Mouse (Mus musculus): ENCODE measurements around the gene Ptpn14. TPM values are rescaled to one million over a fixed set of nuclear protein-coding genes. Genes with fewer than 3 reads are reported as not detected.

The Ptpn14 gene
- polyA plus RNA-seq, 1 experiment from 2014 or later, result 1.5 TPM

- H3K4me2 ChIP-seq (replicated peaks; ENCODE audit: low read depth), result peak overlapping the region; percentile 95
- H3K4me3 ChIP-seq (ENCODE audit: low read depth, low read length), result peak overlapping the region; percentile 76
- H3K4me1 ChIP-seq (replicated peaks; ENCODE audit: control insufficient read depth, insufficient read depth, low read length), result no peaks in the 10 kb centered on the region
- H3K27me3 ChIP-seq (replicated peaks; ENCODE audit: control insufficient read depth, insufficient read depth, low read length), result peaks cover 3% of the 10 kb centered on the region; the same call in 1 of the 2 replicates
- H3K27ac ChIP-seq (ENCODE audit: low read depth, low read length), result peak overlapping the region; percentile 77; the same call in 1 of the 2 replicates
- no peak for TF ChIP-seq CTCF (IDR thresholded peaks at IDR 0.05; ENCODE audit: low read depth)
- H3K9ac ChIP-seq (ENCODE audit: low read depth, low read length), result peak overlapping the region; percentile 59
- ATAC-seq, result no peak
- 2% methylated on average over 15 of the region's 15 CpGs for WGBS
- H3K9me3 ChIP-seq (ENCODE audit: control insufficient read depth), result no peaks in the 10 kb centered on the region
- H3K36me3 ChIP-seq (ENCODE audit: control insufficient read depth, insufficient read depth), result no peaks in the 10 kb centered on the region
These were observed 682 bp downstream of the Ptpn14 start for GRCm38 (mm10) chr1:189728784-189729115.

GRCm38 (mm10) chr1:189729141-189729815, 1.2 kb downstream of the Ptpn14 start:
- Histone ChIP-seq H3K27ac (ENCODE audit: low read depth, low read length) (no peak overlapping the region), H3K4me2 (replicated peaks; ENCODE audit: low read depth) (peak overlapping the region; percentile 95), H3K9me3 (ENCODE audit: control insufficient read depth) (no peaks in the 10 kb centered on the region), H3K4me3 (ENCODE audit: low read depth, low read length) (peak overlapping the region; percentile 76), H3K36me3 (ENCODE audit: control insufficient read depth, insufficient read depth) (no peaks in the 10 kb centered on the region), H3K27me3 (replicated peaks; ENCODE audit: control insufficient read depth, insufficient read depth, low read length) (peaks cover 3% of the 10 kb centered on the region; the same call in 1 of the 2 replicates), H3K4me1 (replicated peaks; ENCODE audit: control insufficient read depth, insufficient read depth, low read length) (no peaks in the 10 kb centered on the region), H3K9ac (ENCODE audit: low read depth, low read length) (peak overlapping the region; percentile 59; the same call in 1 of the 2 replicates)
- ATAC-seq, result no peak
- WGBS, result 26% methylated on average over 17 of the region's 17 CpGs
- no peak for TF ChIP-seq CTCF (IDR thresholded peaks at IDR 0.05; ENCODE audit: low read depth)

GRCm38 (mm10) chr1:189731697-189732096, 3.6 kb downstream of the Ptpn14 start:
- H3K36me3 ChIP-seq (ENCODE audit: control insufficient read depth, insufficient read depth), result no peaks in the 10 kb centered on the region
- 76% methylated on average over 10 of the region's 10 CpGs for WGBS
- no peak overlapping the region for H3K9ac ChIP-seq (ENCODE audit: low read depth, low read length)
- ATAC-seq, result no peak
- TF ChIP-seq CTCF (IDR thresholded peaks at IDR 0.05; ENCODE audit: low read depth), result no peak
- no peak overlapping the region for H3K4me3 ChIP-seq (ENCODE audit: low read depth, low read length)
- no peak overlapping the region for H3K4me2 ChIP-seq (replicated peaks; ENCODE audit: low read depth)
- H3K27ac ChIP-seq (ENCODE audit: low read depth, low read length), result no peak overlapping the region
- peaks cover 3% of the 10 kb centered on the region; the same call in 1 of the 2 replicates for H3K27me3 ChIP-seq (replicated peaks; ENCODE audit: control insufficient read depth, insufficient read depth, low read length)
- no peaks in the 10 kb centered on the region for H3K9me3 ChIP-seq (ENCODE audit: control insufficient read depth)
- no peaks in the 10 kb centered on the region for H3K4me1 ChIP-seq (replicated peaks; ENCODE audit: control insufficient read depth, insufficient read depth, low read length)

- H3K27ac ChIP-seq (ENCODE audit: low read depth, low read length), result no peak overlapping the region
- H3K27me3 ChIP-seq (replicated peaks; ENCODE audit: control insufficient read depth, insufficient read depth, low read length), result peaks cover 3% of the 10 kb centered on the region; the same call in 1 of the 2 replicates
- no peak overlapping the region for H3K4me3 ChIP-seq (ENCODE audit: low read depth, low read length)
- ATAC-seq, result no peak
- 34% methylated on average over 8 of the region's 8 CpGs for WGBS
- H3K9ac ChIP-seq (ENCODE audit: low read depth, low read length), result no peak overlapping the region
- no peaks in the 10 kb centered on the region for H3K9me3 ChIP-seq (ENCODE audit: control insufficient read depth)
- no peaks in the 10 kb centered on the region for H3K36me3 ChIP-seq (ENCODE audit: control insufficient read depth, insufficient read depth)
- no peaks in the 10 kb centered on the region for H3K4me1 ChIP-seq (replicated peaks; ENCODE audit: control insufficient read depth, insufficient read depth, low read length)
- no peak overlapping the region for H3K4me2 ChIP-seq (replicated peaks; ENCODE audit: low read depth)
- no peak for TF ChIP-seq CTCF (IDR thresholded peaks at IDR 0.05; ENCODE audit: low read depth)
These were observed 4.1 kb downstream of the Ptpn14 start for GRCm38 (mm10) chr1:189732156-189732555.

- ATAC-seq, result peak; percentile 13; the same call in 1 of the 2 replicates
- Histone ChIP-seq H3K9ac (ENCODE audit: low read depth, low read length) (no peak overlapping the region), H3K27me3 (replicated peaks; ENCODE audit: control insufficient read depth, insufficient read depth, low read length) (no peaks in the 10 kb centered on the region), H3K4me2 (replicated peaks; ENCODE audit: low read depth) (no peak overlapping the region), H3K4me1 (replicated peaks; ENCODE audit: control insufficient read depth, insufficient read depth, low read length) (no peaks in the 10 kb centered on the region), H3K9me3 (ENCODE audit: control insufficient read depth) (no peaks in the 10 kb centered on the region), H3K4me3 (ENCODE audit: low read depth, low read length) (no peak overlapping the region), H3K27ac (ENCODE audit: low read depth, low read length) (no peak overlapping the region), H3K36me3 (ENCODE audit: control insufficient read depth, insufficient read depth) (no peaks in the 10 kb centered on the region)
- no peak for TF ChIP-seq CTCF (IDR thresholded peaks at IDR 0.05; ENCODE audit: low read depth)
- WGBS, result 40% methylated on average over 7 of the region's 7 CpGs
These were observed 12.0 kb downstream of the Ptpn14 start for GRCm38 (mm10) chr1:189740075-189740474.

GRCm38 (mm10) chr1:189742041-189742440, 14.0 kb downstream of the Ptpn14 start:
- ATAC-seq, result no peak
- no peak overlapping the region for H3K27ac ChIP-seq (ENCODE audit: low read depth, low read length)
- H3K4me3 ChIP-seq (ENCODE audit: low read depth, low read length), result no peak overlapping the region
- H3K4me2 ChIP-seq (replicated peaks; ENCODE audit: low read depth), result no peak overlapping the region
- H3K9me3 ChIP-seq (ENCODE audit: control insufficient read depth), result no peaks in the 10 kb centered on the region
- no peaks in the 10 kb centered on the region for H3K4me1 ChIP-seq (replicated peaks; ENCODE audit: control insufficient read depth, insufficient read depth, low read length)
- no peak for TF ChIP-seq CTCF (IDR thresholded peaks at IDR 0.05; ENCODE audit: low read depth)
- no peaks in the 10 kb centered on the region for H3K36me3 ChIP-seq (ENCODE audit: control insufficient read depth, insufficient read depth)
- WGBS, result 87% methylated on average over 5 of the region's 5 CpGs
- H3K9ac ChIP-seq (ENCODE audit: low read depth, low read length), result no peak overlapping the region
- no peaks in the 10 kb centered on the region for H3K27me3 ChIP-seq (replicated peaks; ENCODE audit: control insufficient read depth, insufficient read depth, low read length)
